Mouse (Mus musculus): ENCODE measurements at regions not wholly inside any gene's neighbourhood (a gene's known extent, or its start where the extent isn't known, plus 50 kb on each side); places are given as distances from the start of the nearest gene placed in this dataset.

DNA sequence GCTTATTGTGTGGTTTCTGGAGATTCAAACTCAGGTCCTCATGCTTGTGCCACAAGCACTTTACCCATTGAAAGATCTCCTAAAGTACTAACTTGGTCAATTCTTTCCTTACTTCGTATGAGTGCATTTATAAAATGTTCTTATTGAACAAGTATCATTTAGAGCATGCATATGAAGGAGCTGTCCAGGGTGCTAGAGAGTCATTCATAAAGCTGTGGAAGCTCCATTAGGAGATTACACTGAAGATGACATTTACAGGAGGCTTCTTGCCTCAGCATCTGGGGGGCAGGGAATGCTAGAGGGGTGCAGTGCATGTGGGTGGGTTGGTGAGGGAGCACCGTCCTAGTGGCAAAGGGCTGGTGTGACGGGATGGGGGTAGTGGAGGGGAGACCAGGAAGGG is 187.8 kb upstream of the Syndig1 start:
- H3K9ac ChIP-seq (ENCODE audit: control insufficient read depth, low read depth, low read length, poor library complexity, severe bottlenecking): no peak overlapping the region
- no peaks in the 10 kb centered on the region for H3K4me1 ChIP-seq (ENCODE audit: control insufficient read depth in 1 of 2, insufficient read depth in 2 of 2, low read length in 2 of 2)
- TF ChIP-seq ETS1 (IDR thresholded peaks at IDR 0.05; ENCODE audit: low read depth, low read length) (no peak), TCF12 (IDR thresholded peaks at IDR 0.05; ENCODE audit: low read depth, low read length) (no peak), MAZ (IDR thresholded peaks at IDR 0.05; ENCODE audit: low read depth, low read length) (no peak), MEF2A (IDR thresholded peaks at IDR 0.05; ENCODE audit: extremely low read depth, insufficient replicate concordance, low read depth, low read length, poor library complexity, severe bottlenecking) (no peak), KAT2A (conservative IDR thresholded peaks at IDR 0.05; ENCODE audit: low read depth, low read length) (no peak), NELFE (IDR thresholded peaks at IDR 0.05; ENCODE audit: low read depth, low read length) (no peak), MAX (IDR thresholded peaks at IDR 0.05; ENCODE audit: low read length) (no peak), POLR2AphosphoS2 (IDR thresholded peaks at IDR 0.05; ENCODE audit: low read length) (no peak), POLR2A (IDR thresholded peaks at IDR 0.05; ENCODE audit: control insufficient read depth in 1 of 2, insufficient read depth in 1 of 2, low read depth in 1 of 2, low read length in 2 of 2, poor library complexity in 1 of 2) (no peak), EP300 (IDR thresholded peaks at IDR 0.05; ENCODE audit: low read depth in 1 of 2, low read length in 2 of 2) (no peak), MAFK (IDR thresholded peaks at IDR 0.05; ENCODE audit: borderline replicate concordance, low read depth, low read length) (no peak), JUND (IDR thresholded peaks at IDR 0.05; ENCODE audit: low read depth, low read length) (no peak), MYC (IDR thresholded peaks at IDR 0.05; ENCODE audit: low read depth, low read length) (no peak), TBP (IDR thresholded peaks at IDR 0.05; ENCODE audit: low read depth, low read length) (no peak), UBTF (IDR thresholded peaks at IDR 0.05; ENCODE audit: borderline replicate concordance, insufficient read depth, low read depth, low read length) (no peak)
- H3K9me3 ChIP-seq (replicated peaks; ENCODE audit: insufficient read depth, low read length): no peaks in the 10 kb centered on the region
- DNase-seq (ENCODE audit: low read depth, low spot score): peak; percentile 32
- no peak overlapping the region for H3K27ac ChIP-seq (ENCODE audit: control insufficient read depth, low read depth, low read length)
- no peaks in the 10 kb centered on the region for H3K79me2 ChIP-seq (ENCODE audit: control insufficient read depth, insufficient read depth, low read length, poor library complexity)
- H3K36me3 ChIP-seq (ENCODE audit: control insufficient read depth in 1 of 2, insufficient read depth in 2 of 2, low read length in 2 of 2): no peaks in the 10 kb centered on the region
- H3K27me3 ChIP-seq (ENCODE audit: control insufficient read depth in 1 of 2, insufficient read depth in 2 of 2, low read length in 2 of 2): no peaks in the 10 kb centered on the region
- H3K4me3 ChIP-seq (ENCODE audit: control insufficient read depth in 1 of 2, insufficient read depth in 1 of 2, low read depth in 2 of 2, low read length in 2 of 2): no peak overlapping the region

- H3K9ac ChIP-seq (ENCODE audit: control insufficient read depth, low read depth, low read length, poor library complexity, severe bottlenecking): no peak overlapping the region
- H3K79me2 ChIP-seq (ENCODE audit: control insufficient read depth, insufficient read depth, low read length, poor library complexity): no peaks in the 10 kb centered on the region
- TF ChIP-seq ZC3H11A (IDR thresholded peaks at IDR 0.05; ENCODE audit: low read depth, low read length) (no peak), MYB (IDR thresholded peaks at IDR 0.05; ENCODE audit: low read depth, low read length) (no peak), SMC3 (IDR thresholded peaks at IDR 0.05; ENCODE audit: low read depth, low read length) (no peak), GABPA (IDR thresholded peaks at IDR 0.05; ENCODE audit: low read depth, low read length) (no peak), USF2 (IDR thresholded peaks at IDR 0.05; ENCODE audit: borderline replicate concordance in 1 of 2, insufficient read depth in 1 of 2, low read depth in 1 of 2, low read length in 2 of 2) (no peak), TAL1 (IDR thresholded peaks at IDR 0.05; ENCODE audit: low read length) (no peak), USF1 (IDR thresholded peaks at IDR 0.05; ENCODE audit: low read depth, low read length) (no peak), ZNF384 (IDR thresholded peaks at IDR 0.05; ENCODE audit: low read depth, low read length) (no peak), HCFC1 (IDR thresholded peaks at IDR 0.05; ENCODE audit: low read depth, low read length) (no peak), MYC (IDR thresholded peaks at IDR 0.05; ENCODE audit: low read depth, low read length) (no peak), RAD21 (IDR thresholded peaks at IDR 0.05; ENCODE audit: low read depth, low read length) (no peak), SIN3A (IDR thresholded peaks at IDR 0.05; ENCODE audit: low read length) (no peak), POLR2AphosphoS2 (IDR thresholded peaks at IDR 0.05; ENCODE audit: low read length) (no peak), NELFE (IDR thresholded peaks at IDR 0.05; ENCODE audit: low read depth, low read length) (no peak), NRF1 (IDR thresholded peaks at IDR 0.05; ENCODE audit: insufficient read depth, low read depth, low read length, poor library complexity, severe bottlenecking) (no peak), MAFK (IDR thresholded peaks at IDR 0.05; ENCODE audit: borderline replicate concordance, low read depth, low read length) (no peak), UBTF (IDR thresholded peaks at IDR 0.05; ENCODE audit: borderline replicate concordance, insufficient read depth, low read depth, low read length) (no peak), KAT2A (conservative IDR thresholded peaks at IDR 0.05; ENCODE audit: low read depth, low read length) (no peak), GATA1 (IDR thresholded peaks at IDR 0.05; ENCODE audit: low read depth, low read length) (no peak)
- DNase-seq (ENCODE audit: low read depth, low spot score): no peak
- no peaks in the 10 kb centered on the region for H3K27me3 ChIP-seq (ENCODE audit: control insufficient read depth in 1 of 2, insufficient read depth in 2 of 2, low read length in 2 of 2)
- H3K4me1 ChIP-seq (ENCODE audit: control insufficient read depth in 1 of 2, insufficient read depth in 2 of 2, low read length in 2 of 2): no peaks in the 10 kb centered on the region
- H3K27ac ChIP-seq (ENCODE audit: control insufficient read depth, low read depth, low read length): no peak overlapping the region
- no peaks in the 10 kb centered on the region for H3K36me3 ChIP-seq (ENCODE audit: control insufficient read depth in 1 of 2, insufficient read depth in 2 of 2, low read length in 2 of 2)
- no peak overlapping the region for H3K4me3 ChIP-seq (ENCODE audit: control insufficient read depth in 1 of 2, insufficient read depth in 1 of 2, low read depth in 2 of 2, low read length in 2 of 2)
- no peaks in the 10 kb centered on the region for H3K9me3 ChIP-seq (replicated peaks; ENCODE audit: insufficient read depth, low read length)
Observed at GRCm38 (mm10) chr2:149651829-149652228, 177.2 kb upstream of the Syndig1 start.

Measured in MEL (cell line).